Mouse (Mus musculus) stomach, embryonic 15.5 days (tissue): ENCODE results near the gene Gast. TPM values are rescaled to one million over a fixed set of nuclear protein-coding genes. Genes with fewer than 3 reads are reported as not detected.
"Not testable (repeated sequence)": the region's sequence is repeated elsewhere in the genome, so short reads cannot be mapped to it uniquely, and the experiment has no call there.

Experiments
- ATAC-seq: fragments of 200-750 bp; cut with Nextera tagmentation; 2 replicates; pipeline ENCODE4 v1.8.0; 2017; ENCODE audit warnings: low read depth, moderate number of reproducible peaks, moderate TSS enrichment; ENCODE audit not compliant: insufficient read depth, low FRiP score
- H3K27ac ChIP-seq: fragments of 300-500 bp; sonication (generic); 2 replicates; pipeline ENCODE4 v1.5.1; 2015; ENCODE audit warnings: mild to moderate bottlenecking, inconsistent platforms
- H3K27me3 ChIP-seq: fragments of 300-500 bp; sonication (generic); replicated peaks from 2 replicates; pipeline ENCODE4 v1.6.1; 2015; ENCODE audit warnings: inconsistent platforms
- H3K36me3 ChIP-seq: fragments of 300-500 bp; sonication (generic); 2 replicates; pipeline ENCODE4 v1.6.1; 2015; ENCODE audit warnings: inconsistent platforms
- H3K4me1 ChIP-seq: fragments of 300-500 bp; sonication (generic); 2 replicates; pipeline ENCODE4 v1.6.1; 2015; ENCODE audit warnings: inconsistent platforms
- H3K4me2 ChIP-seq: fragments of 300-500 bp; sonication (generic); 2 replicates; pipeline ENCODE4 v1.6.1; 2015; ENCODE audit warnings: mild to moderate bottlenecking, inconsistent platforms
- H3K4me3 ChIP-seq: fragments of 300-500 bp; sonication (generic); replicated peaks from 2 replicates; pipeline ENCODE4 v1.5.1; 2015; ENCODE audit warnings: inconsistent platforms
- H3K9ac ChIP-seq: fragments of 300-500 bp; sonication (generic); 2 replicates; pipeline ENCODE4 v1.6.1; 2015; ENCODE audit warnings: inconsistent platforms
- H3K9me3 ChIP-seq: fragments of 300-500 bp; sonication (generic); 2 replicates; pipeline ENCODE4 v1.6.1; 2016; ENCODE audit warnings: inconsistent platforms
- WGBS: fragments of 180-500 bp; shearing (Covaris S2); methylation state at CpG from one replicate; pipeline ENCODE4 v1.1.7; 2015; 5-methylcytosine and 5-hydroxymethylcytosine counted together
- polyA plus RNA-seq: library from polyadenylated mRNA; unstranded; fragments of >200 nt; fragmentation: Nextera tagmentation; extraction: Ambion mirVana; gene quantifications from 2 replicates; pipeline ENCODE4 v1.2.1, GENCODE M21; 2015

Gene Gast
- polyA plus RNA-seq, 1 experiment from 2014 or later, result 16.3 TPM

GRCm38 (mm10) chr11:100321479-100322305, 12.5 kb upstream of the Gast start:
- not testable (repeated sequence) for H3K27me3 ChIP-seq, ATAC-seq, H3K9me3 ChIP-seq, H3K4me3 ChIP-seq, H3K9ac ChIP-seq, H3K4me1 ChIP-seq, H3K27ac ChIP-seq
- Histone ChIP-seq H3K36me3 (peaks cover 15% of the 10 kb centered on the region), H3K4me2 (0 out of 2 replicates have a peak overlapping the region, but pooled peaks have one; percentile 13)
- WGBS, result 78% methylated on average over 7 of the region's 7 CpGs

- H3K4me1 ChIP-seq, result 0 out of 2 replicates have a peak, but pooled peaks cover 5% of the 10 kb centered on the region
- 73% methylated on average over 3 of the region's 3 CpGs for WGBS
- no peak for ATAC-seq
- no peaks in the 10 kb centered on the region for H3K27me3 ChIP-seq
- H3K4me3 ChIP-seq, result no peak overlapping the region
- H3K27ac ChIP-seq, result no peak overlapping the region
- H3K4me2 ChIP-seq, result no peak overlapping the region
- H3K36me3 ChIP-seq, result peaks cover 15% of the 10 kb centered on the region
- H3K9ac ChIP-seq, result no peak overlapping the region
- no peaks in the 10 kb centered on the region for H3K9me3 ChIP-seq
These were observed 11.5 kb upstream of the Gast start for GRCm38 (mm10) chr11:100322591-100323258.

- 19% methylated on average over 3 of the region's 3 CpGs for WGBS
- Histone ChIP-seq H3K9me3 (no peaks in the 10 kb centered on the region), H3K4me2 (no peak overlapping the region), H3K36me3 (peaks cover 15% of the 10 kb centered on the region), H3K27me3 (no peaks in the 10 kb centered on the region), H3K4me1 (0 out of 2 replicates have a peak, but pooled peaks cover 5% of the 10 kb centered on the region), H3K4me3 (no peak overlapping the region), H3K9ac (no peak overlapping the region), H3K27ac (no peak overlapping the region)
- ATAC-seq, result no peak
These were observed 10.6 kb upstream of the Gast start for GRCm38 (mm10) chr11:100323578-100323977.

GRCm38 (mm10) chr11:100325062-100325629, 9.1 kb upstream of the Gast start:
- Histone ChIP-seq H3K9me3 (no peaks in the 10 kb centered on the region), H3K9ac (no peak overlapping the region), H3K36me3 (peaks cover 15% of the 10 kb centered on the region), H3K4me3 (no peak overlapping the region), H3K4me2 (no peak overlapping the region), H3K27me3 (no peaks in the 10 kb centered on the region), H3K4me1 (0 out of 2 replicates have a peak, but pooled peaks cover 2% of the 10 kb centered on the region), H3K27ac (no peak overlapping the region)
- no peak for ATAC-seq
- WGBS, result 65% methylated on average over 11 of the region's 11 CpGs

DNA sequence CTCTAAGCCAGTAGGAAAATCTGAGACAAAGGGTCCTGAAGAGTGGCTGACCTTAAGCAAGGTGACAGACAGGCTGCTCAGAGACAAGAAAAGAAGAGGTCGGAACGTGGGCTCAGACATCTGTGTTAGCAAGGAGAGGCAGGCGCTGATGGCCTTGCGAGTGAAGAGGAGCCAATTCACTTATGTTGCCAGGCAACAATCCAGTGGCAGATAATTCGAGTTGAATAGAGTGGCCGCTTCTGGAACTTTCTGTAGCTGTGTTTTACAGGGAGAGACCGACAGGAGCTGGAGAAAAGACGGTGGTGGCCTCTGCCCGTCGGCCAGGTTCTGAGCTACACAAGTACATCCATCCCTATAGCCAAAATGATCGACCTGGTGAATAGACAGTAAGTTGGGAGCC, 6.9 kb upstream of the Gast start:
- Histone ChIP-seq H3K27ac (no peak overlapping the region), H3K36me3 (peaks cover 3% of the 10 kb centered on the region), H3K4me1 (no peaks in the 10 kb centered on the region), H3K27me3 (no peaks in the 10 kb centered on the region), H3K4me3 (no peak overlapping the region), H3K9me3 (no peaks in the 10 kb centered on the region), H3K4me2 (no peak overlapping the region), H3K9ac (no peak overlapping the region)
- ATAC-seq, result no peak
- 68% methylated on average over 11 of the region's 11 CpGs for WGBS

DNA sequence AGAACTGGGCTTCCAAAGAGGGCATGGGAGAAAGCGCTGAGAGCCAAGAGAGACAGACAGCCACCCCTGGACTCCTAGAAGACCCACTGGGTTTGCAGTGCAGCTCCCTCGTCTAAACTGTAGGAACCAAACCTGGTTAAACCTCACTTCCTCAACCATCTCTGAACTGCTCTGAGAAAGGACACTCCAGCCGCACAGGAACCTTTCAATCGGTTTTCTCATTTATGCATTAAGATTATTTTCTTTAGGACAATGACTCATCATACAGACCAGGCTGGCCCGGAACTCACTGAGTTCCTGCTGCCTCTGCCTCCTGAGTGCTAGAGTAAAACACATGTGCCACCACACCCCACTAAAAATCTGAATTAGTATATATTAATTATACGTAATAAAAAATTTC, 6.4 kb upstream of the Gast start:
- H3K9ac ChIP-seq, result no peak overlapping the region
- no peaks in the 10 kb centered on the region; the same call in 1 of the 2 replicates for H3K36me3 ChIP-seq
- no peaks in the 10 kb centered on the region for H3K4me1 ChIP-seq
- H3K4me3 ChIP-seq, result no peak overlapping the region
- no peak for ATAC-seq
- WGBS, result 79% methylated on average over 6 of the region's 6 CpGs
- no peak overlapping the region for H3K4me2 ChIP-seq
- no peaks in the 10 kb centered on the region for H3K27me3 ChIP-seq
- H3K9me3 ChIP-seq, result no peaks in the 10 kb centered on the region
- no peak overlapping the region for H3K27ac ChIP-seq

DNA sequence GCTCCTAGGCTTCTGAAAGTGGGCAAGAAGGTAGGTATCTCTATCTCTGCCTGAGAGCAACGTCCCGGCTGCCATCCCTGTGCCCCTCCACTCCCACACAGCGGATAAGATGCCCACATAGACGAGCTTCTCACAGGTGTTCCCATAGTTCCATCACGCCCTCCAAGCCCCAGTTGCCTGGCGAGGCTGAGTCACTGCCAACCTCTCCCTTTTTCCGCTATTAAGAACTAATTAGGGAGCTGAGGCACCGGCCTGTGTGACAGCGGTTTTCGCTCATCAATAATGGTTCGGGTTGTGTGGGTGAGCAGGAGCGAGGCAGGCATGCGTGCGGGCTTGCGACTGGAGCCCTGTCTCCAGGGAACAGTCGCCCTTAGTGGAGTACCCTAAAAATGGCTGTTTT, 4.0 kb upstream of the Gast start:
- Histone ChIP-seq H3K9ac (no peak overlapping the region), H3K4me2 (no peak overlapping the region), H3K4me1 (no peaks in the 10 kb centered on the region), H3K4me3 (no peak overlapping the region), H3K27me3 (no peaks in the 10 kb centered on the region), H3K27ac (no peak overlapping the region), H3K36me3 (no peaks in the 10 kb centered on the region), H3K9me3 (no peaks in the 10 kb centered on the region)
- no peak for ATAC-seq
- WGBS, result 54% methylated on average over 16 of the region's 16 CpGs

DNA sequence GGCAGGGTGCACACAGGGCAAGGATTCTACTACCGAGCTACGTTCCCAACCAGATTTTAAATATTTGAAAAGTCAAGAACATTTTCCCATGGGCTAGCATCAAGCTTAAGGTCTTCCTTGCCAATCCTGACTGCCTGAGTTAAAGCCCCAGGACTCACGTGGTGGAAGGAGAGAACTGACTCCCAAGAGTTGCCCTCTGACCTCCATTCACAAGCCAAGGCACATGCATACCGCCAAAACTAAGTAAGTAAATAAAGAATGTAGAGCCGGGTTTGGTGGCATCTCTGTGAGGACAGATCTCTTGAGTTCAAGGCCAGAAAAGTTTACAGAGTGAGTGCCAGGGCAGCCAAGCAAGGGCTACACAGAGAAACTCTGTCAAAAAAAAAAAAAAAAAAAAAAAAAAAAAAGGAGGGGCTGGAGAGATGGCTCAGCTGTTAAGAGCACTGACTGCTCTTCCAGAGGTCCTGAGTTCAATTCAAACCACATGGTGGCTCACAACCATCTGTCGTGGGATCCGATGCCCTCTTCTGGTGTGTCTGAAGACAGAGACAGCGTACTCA, 3.3 kb upstream of the Gast start:
- not testable (repeated sequence) for H3K4me1 ChIP-seq, ATAC-seq, H3K36me3 ChIP-seq, H3K4me2 ChIP-seq, H3K9ac ChIP-seq, H3K9me3 ChIP-seq, H3K27me3 ChIP-seq, H3K27ac ChIP-seq, H3K4me3 ChIP-seq
- 50% methylated on average over 8 of the region's 8 CpGs for WGBS

GRCm38 (mm10) chr11:100332766-100333515, 1.3 kb upstream of the Gast start:
- H3K4me1 ChIP-seq, result peaks cover 4% of the 10 kb centered on the region; the same call in 1 of the 2 replicates
- WGBS, result 58% methylated on average over 9 of the region's 9 CpGs
- H3K4me3 ChIP-seq, result no peak overlapping the region
- ATAC-seq, result no peak
- H3K9ac ChIP-seq, result no peak overlapping the region
- no peaks in the 10 kb centered on the region for H3K27me3 ChIP-seq
- H3K27ac ChIP-seq, result no peak overlapping the region
- H3K36me3 ChIP-seq, result no peaks in the 10 kb centered on the region
- no peaks in the 10 kb centered on the region for H3K9me3 ChIP-seq
- H3K4me2 ChIP-seq, result no peak overlapping the region

DNA sequence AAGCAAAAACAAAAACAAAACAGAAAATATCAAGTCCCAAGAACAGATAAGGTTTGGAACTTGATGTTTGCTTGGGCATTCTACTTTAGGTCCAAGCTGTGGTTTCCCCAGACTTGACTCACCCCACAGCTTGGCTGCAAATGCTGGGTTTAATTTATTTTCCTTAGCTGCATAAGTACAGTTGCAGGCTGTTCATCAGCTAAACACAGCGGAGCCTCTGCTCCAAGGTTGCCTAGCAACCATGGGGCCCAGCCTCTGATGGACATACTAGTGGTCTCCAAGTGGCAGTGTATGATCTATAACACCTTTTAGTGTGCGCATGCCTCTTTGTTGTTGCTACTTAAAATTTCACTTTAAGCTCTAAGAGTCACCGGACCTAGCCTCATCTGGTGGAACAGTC, 1.5 kb downstream of the Gast start:
- Histone ChIP-seq H3K27me3 (no peaks in the 10 kb centered on the region), H3K4me3 (no peak overlapping the region), H3K9ac (no peak overlapping the region), H3K4me1 (peaks cover 4% of the 10 kb centered on the region; the same call in 1 of the 2 replicates), H3K4me2 (no peak overlapping the region), H3K36me3 (no peaks in the 10 kb centered on the region), H3K9me3 (no peaks in the 10 kb centered on the region), H3K27ac (0 out of 2 replicates have a peak overlapping the region, but pooled peaks have one; percentile 35)
- WGBS, result 32% methylated on average over 3 of the region's 3 CpGs
- ATAC-seq, result no peak

GRCm38 (mm10) chr11:100344269-100344668, 10.1 kb downstream of the Gast start:
- H3K27ac ChIP-seq, result no peak overlapping the region
- H3K9ac ChIP-seq, result no peak overlapping the region
- no peaks in the 10 kb centered on the region for H3K27me3 ChIP-seq

More at GRCm38 (mm10) chr11:100344269-100344668, 10.1 kb downstream of the Gast start:
- Histone ChIP-seq H3K4me2 (no peak overlapping the region), H3K36me3 (no peaks in the 10 kb centered on the region), H3K4me3 (no peak overlapping the region), H3K4me1 (no peaks in the 10 kb centered on the region), H3K9me3 (no peaks in the 10 kb centered on the region)
- whole genome bisulfite sequencing, result 85% methylated on average over 10 of the region's 10 CpGs
- ATAC-seq, result no peak
